Mouse (Mus musculus) heart, adult 2 months (tissue): Measurements from ENCODE around the gene Slc6a3.

Source experiments
- CTCF ChIP-seq: fragments of 200-600 bp; IDR thresholded peaks from 2 replicates; pipeline ENCODE4 v1.8.1; 2022; ENCODE audit warnings: antibody characterized with exemption, mild to moderate bottlenecking, moderate library complexity
- POLR2A ChIP-seq: fragments of 200-500 bp; IDR thresholded peaks from 2 replicates; pipeline ENCODE4 v1.6.1; 2011; ENCODE audit warnings: mild to moderate bottlenecking, low read depth, low read length, control low read depth; ENCODE audit not compliant: insufficient read depth

- TF ChIP-seq POLR2A (no peak), CTCF (no peak)
Observed at GRCm38 (mm10) chr13:73533716-73534115, 2.8 kb upstream of the Slc6a3 start.
